Mouse (Mus musculus) embryo, embryonic 9.5 days (tissue): ENCODE results near the gene Sla2.
"Not testable (repeated sequence)": the region's sequence is repeated elsewhere in the genome, so short reads cannot be mapped to it uniquely, and the experiment has no call there.

Experiments used
- DNase-seq: peaks from one replicate; pipeline ENCODE4 v3.0.0-alpha.2; 2017; ENCODE audit errors: extremely low spot score

Sla2 gene

GRCm38 (mm10) chr2:156887017-156887416 lies at the start of gene Sla2:
Gene Sla2 (minus strand): TSS chr2:156887192.
- DNase-seq: no peak

DNA sequence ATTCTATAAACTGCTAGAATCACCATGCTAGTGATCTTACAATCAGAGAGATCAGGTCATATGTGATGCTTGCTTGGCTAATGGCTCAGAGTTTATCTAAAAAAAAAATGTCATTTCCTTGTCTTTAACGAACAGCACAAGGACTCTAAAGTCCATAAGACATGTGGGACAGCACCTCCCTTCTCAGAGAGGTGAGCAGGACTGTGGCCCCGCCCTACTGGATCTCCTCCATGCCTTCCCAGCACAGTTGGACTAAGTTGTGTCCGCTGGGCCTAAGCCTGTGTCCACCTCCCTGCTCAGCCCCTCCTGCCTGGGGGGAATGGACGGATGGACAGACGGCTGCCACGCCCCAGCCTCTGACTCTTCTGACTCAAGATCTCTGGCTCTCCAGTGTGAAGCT lies 48.0 kb upstream of the Sla2 start:
- DNase-seq: no peak

DNA sequence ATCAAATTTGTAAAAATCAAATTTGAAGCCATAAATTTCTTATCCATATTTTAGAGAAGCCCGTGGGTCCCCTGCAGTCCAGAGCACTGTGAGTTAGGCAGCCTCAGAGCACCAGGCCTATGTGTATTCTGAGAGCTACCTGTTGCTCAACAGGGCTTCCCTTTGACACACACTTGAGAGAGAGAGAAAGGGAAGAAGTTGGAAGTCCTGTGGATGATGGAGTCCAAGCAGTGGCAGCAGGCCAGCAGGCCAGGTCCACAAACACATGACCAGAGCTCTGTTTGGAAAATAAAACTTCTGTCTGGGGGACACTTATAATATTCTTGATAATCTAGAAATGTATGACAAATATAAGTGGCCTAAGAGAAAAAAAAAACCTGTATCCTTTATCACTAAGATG lies 46.4 kb upstream of the Sla2 start:
- no peak for DNase-seq

- DNase-seq: no peak
Observed at GRCm38 (mm10) chr2:156931421-156931820, 44.4 kb upstream of the Sla2 start.

- no peak for DNase-seq
Observed at GRCm38 (mm10) chr2:156930549-156930948, 43.6 kb upstream of the Sla2 start.

DNA sequence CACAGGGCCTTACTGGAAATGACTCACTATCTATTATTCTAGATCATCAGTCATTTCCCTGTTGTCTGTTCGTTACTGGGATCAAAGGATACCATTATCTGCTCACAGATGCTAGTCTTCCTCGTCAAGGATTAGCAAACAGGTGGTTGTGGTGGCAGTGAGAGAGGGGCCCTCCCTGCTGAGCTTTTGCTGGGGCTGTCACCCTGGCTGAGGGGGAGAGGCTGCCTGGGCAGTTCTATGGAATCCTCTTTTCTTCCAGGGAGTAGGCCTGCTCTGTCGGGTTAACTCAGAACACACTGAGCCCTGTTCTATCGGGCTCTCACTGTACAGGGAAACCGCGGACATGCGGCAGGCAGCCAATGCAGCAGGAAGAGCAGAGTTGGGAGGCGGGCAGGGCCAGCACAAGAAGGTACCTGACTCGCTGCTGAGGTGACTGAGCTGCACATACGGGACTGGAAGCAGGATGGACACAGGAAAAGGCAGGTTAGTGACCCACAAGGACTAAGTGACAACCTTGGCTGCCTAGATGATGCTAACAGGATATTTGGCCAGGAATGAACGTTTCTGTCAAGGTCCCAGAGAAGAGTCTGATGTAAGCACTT lies 42.6 kb upstream of the Sla2 start:
- no peak for DNase-seq

DNA sequence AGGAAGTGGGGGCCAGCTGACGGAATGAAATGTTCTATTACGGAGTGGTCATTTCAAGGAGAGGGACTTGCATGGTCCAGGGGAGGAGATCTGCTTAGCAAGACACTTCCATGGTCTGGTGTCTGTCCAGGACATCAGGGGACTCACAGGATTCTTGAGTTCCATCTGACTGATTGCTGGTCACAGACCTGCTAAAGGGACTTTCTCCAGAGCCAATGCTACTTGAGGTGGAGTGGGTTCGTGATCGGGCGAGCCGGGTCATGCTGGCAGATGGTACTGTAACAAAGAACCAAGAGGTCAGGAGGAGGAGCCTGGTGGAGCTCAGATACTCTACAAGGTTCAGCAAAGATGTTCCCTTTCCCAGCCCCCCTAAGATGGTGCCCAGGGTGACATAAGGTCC lies 41.6 kb upstream of the Sla2 start:
- no peak for DNase-seq

DNA sequence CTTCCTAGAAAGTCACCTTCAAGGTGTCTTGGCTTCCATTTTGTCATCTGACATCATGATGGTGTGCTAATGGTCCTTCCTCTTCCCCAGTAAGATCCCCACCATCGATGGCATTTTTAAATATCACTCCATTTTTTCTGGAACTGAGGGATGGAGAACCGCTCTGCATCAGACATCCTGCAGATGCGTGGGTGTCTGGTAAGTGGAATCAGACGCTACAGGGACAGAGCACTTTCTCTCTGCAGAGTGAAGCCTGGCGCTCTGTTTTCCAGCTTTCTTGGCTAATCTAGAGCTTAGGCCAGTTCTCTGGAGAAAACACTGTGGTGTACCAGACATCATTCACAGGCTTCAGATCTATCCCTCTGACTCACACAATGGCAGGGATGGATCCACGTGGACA lies 40.7 kb upstream of the Sla2 start:
- DNase-seq: no peak

GRCm38 (mm10) chr2:156925611-156926010 lies 38.6 kb upstream of the Sla2 start:
- DNase-seq: not testable (repeated sequence)

DNA sequence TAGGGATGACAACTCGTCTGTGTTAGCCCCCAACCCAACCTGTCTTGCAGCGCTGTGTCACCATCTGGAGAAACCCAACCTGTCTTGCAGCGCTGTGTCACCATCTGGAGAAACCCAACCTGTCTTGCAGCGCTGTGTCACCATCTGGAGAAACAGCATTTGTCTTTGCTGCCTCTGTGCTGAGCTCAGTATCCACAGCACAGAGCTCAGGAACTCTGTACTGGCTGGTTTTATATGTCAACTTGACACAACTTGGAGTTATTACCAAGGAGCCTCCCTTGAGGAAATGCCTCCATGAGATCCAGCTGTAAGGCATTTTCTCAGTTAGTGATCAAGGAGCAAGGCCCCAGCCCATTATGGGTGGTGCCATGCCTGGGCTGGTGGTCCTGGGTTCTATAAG lies 38.1 kb upstream of the Sla2 start:
- not testable (repeated sequence) for DNase-seq

- DNase-seq: no peak
Observed at GRCm38 (mm10) chr2:156924210-156924898, 37.4 kb upstream of the Sla2 start.

GRCm38 (mm10) chr2:156923057-156923456 lies 36.1 kb upstream of the Sla2 start:
- DNase-seq: no peak

DNA sequence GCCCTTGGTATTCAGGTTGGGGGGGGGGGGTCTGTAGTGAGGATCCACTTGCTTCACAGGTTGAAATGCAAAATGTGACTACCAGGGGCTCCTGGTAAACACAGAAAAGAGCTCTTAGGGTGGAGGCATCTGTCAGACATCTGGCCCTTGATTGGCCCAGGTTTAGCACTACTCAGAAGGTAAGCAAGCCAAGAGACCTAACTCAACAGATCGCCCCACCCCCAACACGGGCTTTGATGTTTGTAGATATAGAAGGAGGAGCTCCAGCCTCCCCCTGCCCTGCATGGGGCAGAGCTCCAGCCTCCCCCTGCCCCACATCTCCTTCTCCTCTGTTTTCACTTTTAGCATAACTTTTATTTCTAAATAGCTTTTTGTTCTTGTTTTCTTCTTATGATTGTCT lies 32.8 kb upstream of the Sla2 start:
- DNase-seq: no peak

GRCm38 (mm10) chr2:156919191-156919590 lies 32.2 kb upstream of the Sla2 start:
- not testable (repeated sequence) for DNase-seq

DNA sequence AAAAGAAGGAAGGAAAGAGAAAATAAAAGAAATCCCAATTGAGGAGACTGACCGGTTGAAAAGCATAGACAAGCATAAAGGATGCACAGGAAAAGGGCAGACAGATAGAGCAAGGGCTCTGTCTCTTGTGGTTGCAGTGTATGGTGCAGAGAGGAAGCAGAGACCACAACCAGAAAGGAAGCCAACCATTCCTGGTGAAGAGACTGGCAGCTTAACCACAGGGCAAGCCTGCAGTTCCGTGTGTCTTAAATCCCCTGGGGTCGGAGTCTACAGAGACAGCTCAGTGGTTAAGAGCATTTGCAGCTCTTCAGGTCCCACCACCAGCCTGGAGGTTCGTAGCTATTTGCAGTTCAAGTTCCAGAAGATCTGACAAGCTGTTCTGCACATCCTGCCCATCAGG lies 31.6 kb upstream of the Sla2 start:
- no peak for DNase-seq

DNA sequence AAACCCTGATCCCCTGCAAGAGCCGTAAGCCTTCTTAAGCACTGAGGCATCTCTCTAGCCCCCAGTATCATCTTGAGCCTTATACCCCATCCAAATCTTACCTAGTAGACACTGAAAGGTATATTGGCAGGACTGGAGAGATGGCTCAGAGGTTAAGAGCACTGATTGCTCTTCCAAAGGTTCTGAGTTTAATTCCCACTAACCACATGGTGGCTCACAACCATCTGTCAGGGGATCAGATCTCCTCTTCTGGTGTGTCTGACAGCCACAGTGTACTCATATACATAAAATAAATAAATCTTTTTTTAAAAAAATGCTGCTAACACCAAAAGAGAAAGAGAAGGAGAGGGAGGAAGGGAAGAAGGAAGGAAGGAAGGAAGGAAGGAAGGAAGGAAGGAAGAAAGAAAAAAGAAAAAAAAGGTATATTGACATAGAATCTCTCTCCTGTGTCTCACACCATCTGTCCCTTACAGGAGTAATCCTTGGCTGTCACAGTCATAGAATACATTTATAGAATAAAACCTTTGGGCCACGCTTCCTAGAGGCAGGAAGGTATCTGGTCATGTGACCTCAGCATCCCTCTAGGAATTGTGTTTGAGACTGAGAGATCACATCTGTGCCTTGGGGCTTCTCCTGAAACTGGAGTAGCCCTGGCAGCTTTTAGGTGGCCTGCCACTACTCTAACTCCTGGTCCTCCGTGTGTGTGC lies 29.6 kb upstream of the Sla2 start:
- no peak for DNase-seq

GRCm38 (mm10) chr2:156915559-156915958 lies 28.6 kb upstream of the Sla2 start:
- DNase-seq: no peak

GRCm38 (mm10) chr2:156913191-156913590 lies 26.2 kb upstream of the Sla2 start:
- DNase-seq: no peak

GRCm38 (mm10) chr2:156905931-156906330 lies 18.9 kb upstream of the Sla2 start:
- DNase-seq: not testable (repeated sequence)

DNA sequence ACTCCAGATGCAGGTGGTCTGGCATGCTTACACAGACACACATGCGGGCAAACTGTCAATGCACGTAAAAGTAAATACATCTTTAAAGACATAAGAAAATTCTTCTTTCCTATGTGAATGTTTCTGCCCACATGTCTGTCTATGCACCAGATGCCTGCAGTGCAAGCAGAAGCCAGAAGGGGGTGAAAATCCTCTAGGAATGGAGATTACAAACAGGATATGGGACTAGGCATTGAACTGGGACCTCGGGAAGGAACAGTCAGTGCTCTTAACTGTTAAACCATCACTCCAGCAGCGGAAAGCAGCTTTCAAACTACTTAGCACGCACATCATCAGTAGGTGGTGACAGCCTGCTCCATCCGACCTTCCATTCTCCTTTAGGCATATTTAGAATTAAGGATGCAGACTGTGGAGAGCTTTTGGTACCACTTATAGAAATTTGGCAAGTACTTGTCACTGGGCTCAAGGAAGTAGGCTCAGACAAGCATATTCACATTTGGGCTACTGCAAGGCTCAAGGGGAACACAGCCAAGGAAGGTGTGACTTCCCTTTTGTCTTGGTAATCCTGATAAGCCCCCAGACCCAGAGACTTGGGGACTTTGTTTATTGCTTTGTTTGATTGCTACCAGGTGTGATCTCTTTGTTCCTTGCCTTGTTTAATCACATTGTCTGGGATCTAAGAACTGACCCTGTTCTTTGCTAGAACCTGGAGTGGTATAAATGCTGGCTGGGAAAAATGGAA lies 18.2 kb upstream of the Sla2 start:
- DNase-seq: peak; percentile 62

DNA sequence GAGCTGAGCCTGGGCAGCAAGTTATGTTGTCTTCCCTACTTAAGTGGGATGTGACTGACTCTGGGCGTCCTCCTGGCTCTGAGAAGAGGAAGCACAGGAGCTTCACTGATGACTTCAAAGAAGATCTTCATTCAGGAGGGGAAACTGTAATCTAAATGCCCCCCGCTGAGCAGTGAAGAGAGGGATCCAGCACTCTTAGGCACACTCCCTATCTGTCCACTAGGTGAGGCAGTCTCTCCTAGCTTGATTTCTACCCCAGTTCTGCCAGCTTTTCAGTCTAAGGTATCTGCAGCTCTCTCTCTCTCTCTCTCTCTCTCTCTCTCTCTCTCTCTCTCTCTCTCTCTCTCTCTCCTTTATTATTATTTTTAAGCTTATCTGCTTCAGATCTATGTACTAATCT lies 16.4 kb upstream of the Sla2 start:
- DNase-seq: no peak

- DNase-seq: not testable (repeated sequence)
Observed at GRCm38 (mm10) chr2:156902411-156902810, 15.4 kb upstream of the Sla2 start.
